In genomic region chr7:37837883-37838282, GRCm38 (mm10) we compare ENCODE assay signal across 19 mouse cellular contexts.
A peak's percentile ranks its signal among the peaks of the same experiment; 100 is the strongest.
DNase-seq lines count a peak whose midpoint lies in the region; ATAC-seq and TF ChIP-seq lines count a peak whose summit lies in the region.
"Had no signal": no experiment of that assay in that cellular context is flagged by ENCODE, and none has a peak within 500 bp of the region (broad histone marks: within the 10 kb centered on the region; RNA-seq: fewer than 3 reads in every experiment).

No protein-coding gene starts in this region.

- H3K4me2 ChIP-seq in heart, embryonic 13.5 days, result no peak overlapping the region
- H3K4me2 ChIP-seq: embryonic facial prominence, embryonic 13.5 days; hindbrain, embryonic 12.5 days; liver, embryonic 15.5 days had no signal

- H3K9me3 ChIP-seq in heart, embryonic 13.5 days, result no peaks in the 10 kb centered on the region
- H3K9me3 ChIP-seq: embryonic facial prominence, embryonic 13.5 days; forebrain, embryonic 10.5 days; hindbrain, embryonic 12.5 days; liver, embryonic 15.5 days had no signal

- 0 out of 2 replicates have a peak, but pooled peaks have one; percentile 15 for ATAC-seq in heart, embryonic 13.5 days (ENCODE audit: extremely low read depth, insufficient number of reproducible peaks, low FRiP score, low TSS enrichment)

- H3K36me3 ChIP-seq in heart, adult 2 months (ENCODE audit: control insufficient read depth, insufficient read depth, low read length), result no peaks in the 10 kb centered on the region
- H3K36me3 ChIP-seq in heart, embryonic 13.5 days, result no peaks in the 10 kb centered on the region
- H3K36me3 ChIP-seq: embryonic facial prominence, embryonic 13.5 days; forebrain, embryonic 10.5 days; hindbrain, embryonic 12.5 days; liver, embryonic 15.5 days had no signal

- H3K79me2 ChIP-seq in heart, adult 2 months (replicated peaks; ENCODE audit: control insufficient read depth, insufficient read depth, low read length), result no peaks in the 10 kb centered on the region

- H3K4me1 ChIP-seq in heart, adult 2 months (ENCODE audit: control insufficient read depth, insufficient read depth, low read length), result peaks cover 2% of the 10 kb centered on the region; the same call in 1 of the 2 replicates
- peaks cover 31% of the 10 kb centered on the region for H3K4me1 ChIP-seq in heart, embryonic 13.5 days
- H3K4me1 ChIP-seq: liver, embryonic 15.5 days had no signal

- peak overlapping the region; percentile 57 for H3K27ac ChIP-seq in heart, adult 2 months
- H3K27ac ChIP-seq in heart, embryonic 13.5 days (replicated peaks), result peak overlapping the region; percentile 76
- H3K27ac ChIP-seq: embryonic facial prominence, embryonic 13.5 days; forebrain, embryonic 10.5 days; hindbrain, embryonic 12.5 days; liver, embryonic 15.5 days; macrophage had no signal

- H3K27me3 ChIP-seq in heart, adult 2 months (ENCODE audit: control insufficient read depth, insufficient read depth, low read length), result no peaks in the 10 kb centered on the region
- no peaks in the 10 kb centered on the region for H3K27me3 ChIP-seq in heart, embryonic 13.5 days (replicated peaks)
- H3K27me3 ChIP-seq: hindbrain, embryonic 12.5 days; liver, embryonic 15.5 days had no signal

- intact Hi-C loops in heart, adult 2 months (cut with DNase I), result no loop called here

- TF ChIP-seq EP300 in heart, adult 2 months (IDR thresholded peaks at IDR 0.05; ENCODE audit: insufficient read depth, low read depth, low read length), result no peak

- WGBS in heart, adult 2 months, result 46% methylated on average over 5 of the region's 5 CpGs
- 38% methylated on average over 5 of the region's 5 CpGs for WGBS in heart, embryonic 13.5 days

- no peak for TF ChIP-seq CTCF in heart, adult 2 months (IDR thresholded peaks at IDR 0.05)

- no peak overlapping the region for H3K4me3 ChIP-seq in heart, adult 2 months
- no peak overlapping the region for H3K4me3 ChIP-seq in heart, embryonic 13.5 days
- H3K4me3 ChIP-seq: embryonic facial prominence, embryonic 13.5 days; forebrain, embryonic 10.5 days; hindbrain, embryonic 12.5 days; liver, embryonic 15.5 days; myocyte had no signal

- no peak for TF ChIP-seq POLR2A in heart, adult 2 months (IDR thresholded peaks at IDR 0.05; ENCODE audit: insufficient read depth, low read depth, low read length)

- H3K9ac ChIP-seq in heart, adult 2 months (ENCODE audit: low read depth, low read length), result no peak overlapping the region
- peak overlapping the region; percentile 62; the same call in 1 of the 2 replicates for H3K9ac ChIP-seq in heart, embryonic 13.5 days
- H3K9ac ChIP-seq: embryonic facial prominence, embryonic 13.5 days; hindbrain, embryonic 12.5 days; liver, embryonic 15.5 days had no signal

- peak; percentile 10 for DNase-seq in lung, postnatal 10 days
- no peak for DNase-seq in lung, postnatal 36 days
- DNase-seq in heart, adult 2 months, result peak; percentile 16 to 17
- DNase-seq in cerebellum, adult 8-10 months, result no peak
- DNase-seq in B cell, adult 2 months, result no peak
- DNase-seq in right cerebral cortex, adult 18-20 months, result no peak
- DNase-seq: adrenal gland, postnatal 10 days; cerebellum, adult 2 months; kidney, adult 9 months; kidney, postnatal 4 days; midbrain, embryonic 14.5 days; thymus, adult 18-20 months had no signal

Comparison
In these comparisons a context has a peak if more than half of its experiments do, and no peak if none do; other contexts are left out.
1. DNase-seq: peak in lung, postnatal 10 days (single experiment) and heart, adult 2 months (2 of 2); none in lung, postnatal 36 days (single experiment), cerebellum, adult 8-10 months (single experiment), B cell, adult 2 months (0 of 2) and right cerebral cortex, adult 18-20 months (single experiment).